Mouse (Mus musculus) ES-Bruce4 (cell line): ENCODE measurements around the gene Nes.

Experiments used
- CTCF ChIP-seq: IDR thresholded peaks from one replicate; pipeline ENCODE4 v1.8.1; 2011; ENCODE audit warnings: low read depth, low read length
- EP300 ChIP-seq: IDR thresholded peaks from 2 replicates; pipeline ENCODE4 v1.6.1; 2011; ENCODE audit warnings: low read depth, low read length; ENCODE audit not compliant: insufficient read depth
- POLR2A ChIP-seq: IDR thresholded peaks from one replicate; pipeline ENCODE4 v1.8.1; 2011; ENCODE audit warnings: low read length; ENCODE audit not compliant: insufficient read depth

GRCm38 (mm10) chr3:87970184-87970938, 517 bp upstream of the Nes start:
- no peak for TF ChIP-seq EP300
- no peak for TF ChIP-seq CTCF
- no peak for TF ChIP-seq POLR2A
